ENCODE assay signal across 7 mouse cellular contexts in the genomic region with DNA sequence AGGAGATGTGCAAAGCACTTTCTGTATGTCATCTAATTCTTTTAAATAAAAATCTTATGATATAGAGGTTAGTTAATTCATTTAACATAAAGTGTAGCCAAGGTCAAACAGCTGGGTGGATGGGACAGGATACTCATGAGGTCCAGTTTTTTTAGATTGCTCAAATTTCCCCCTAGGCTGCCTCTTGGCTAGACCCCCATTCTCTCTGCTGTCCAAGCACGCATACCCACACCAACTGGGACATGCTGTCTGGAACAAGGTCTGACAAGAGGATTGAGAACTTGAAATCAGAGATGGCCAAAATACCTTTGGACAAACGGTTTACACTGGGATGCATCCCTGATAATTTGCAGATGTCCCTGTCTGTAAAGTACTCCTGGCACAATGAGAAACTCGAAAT.
A peak's percentile ranks its signal among the peaks of the same experiment; 100 is the strongest.
DNase-seq lines count a peak whose midpoint lies in the region; ATAC-seq and TF ChIP-seq lines count a peak whose summit lies in the region.

No protein-coding gene starts in this region.

- no peak for ATAC-seq in megakaryocyte, adult 5-6 weeks (ENCODE audit: poor library complexity, severe bottlenecking)
- no peak for ATAC-seq in forebrain, embryonic 15.5 days (replicated peaks)
- peak; percentile 9; the same call in 1 of the 2 replicates for ATAC-seq in limb, embryonic 14.5 days (ENCODE audit: low FRiP score, low read depth)
- no peak for ATAC-seq in stomach, embryonic 16.5 days (ENCODE audit: insufficient read depth, low FRiP score)

- no peak for TF ChIP-seq POLR2A in limb, embryonic 14.5 days (IDR thresholded peaks at IDR 0.05; ENCODE audit: borderline replicate concordance, extremely low read depth, insufficient read depth, insufficient read length)

- H3K9ac ChIP-seq in forebrain, embryonic 15.5 days (replicated peaks): no peak overlapping the region
- no peak overlapping the region for H3K9ac ChIP-seq in limb, embryonic 14.5 days (ENCODE audit: low read depth, low read length, severe bottlenecking)
- H3K9ac ChIP-seq in stomach, embryonic 16.5 days (ENCODE audit: low read length): no peak overlapping the region

- H3K27ac ChIP-seq in forebrain, embryonic 15.5 days (replicated peaks): no peak overlapping the region; the same call in 1 of the 2 replicates
- H3K27ac ChIP-seq in limb, embryonic 14.5 days (replicated peaks; ENCODE audit: low read depth, low read length): no peak overlapping the region; the same call in 1 of the 2 replicates
- H3K27ac ChIP-seq in stomach, embryonic 16.5 days (ENCODE audit: low read length): no peak overlapping the region

- 61% methylated on average over 3 of the region's 3 CpGs for WGBS in forebrain, embryonic 15.5 days
- WGBS in limb, embryonic 14.5 days: 51% methylated on average over 3 of the region's 3 CpGs
- WGBS in stomach, embryonic 16.5 days: 58% methylated on average over 3 of the region's 3 CpGs

- DNase-seq in limb, embryonic 14.5 days (ENCODE audit: low spot score): no peak
- no peak for DNase-seq in frontal cortex, postnatal 25 days (ENCODE audit: low spot score in 2 of 2)
- no peak for DNase-seq in spleen, postnatal 4 days (ENCODE audit: low spot score in 2 of 2)

- H3K9me3 ChIP-seq in megakaryocyte, embryonic 14.5 days: no peaks in the 10 kb centered on the region
- H3K9me3 ChIP-seq in forebrain, embryonic 15.5 days: no peaks in the 10 kb centered on the region
- H3K9me3 ChIP-seq in limb, embryonic 14.5 days (ENCODE audit: control insufficient read depth, low read length): no peaks in the 10 kb centered on the region
- H3K9me3 ChIP-seq in stomach, embryonic 16.5 days (replicated peaks; ENCODE audit: control insufficient read depth, low read length): no peaks in the 10 kb centered on the region

- H3K4me1 ChIP-seq in megakaryocyte, embryonic 14.5 days: peaks cover 35% of the 10 kb centered on the region
- H3K4me1 ChIP-seq in forebrain, embryonic 15.5 days: peaks cover 14% of the 10 kb centered on the region
- peaks cover 3% of the 10 kb centered on the region; the same call in 1 of the 2 replicates for H3K4me1 ChIP-seq in limb, embryonic 14.5 days (ENCODE audit: control insufficient read depth, insufficient read depth, low read length)
- peaks cover 5% of the 10 kb centered on the region; the same call in 1 of the 2 replicates for H3K4me1 ChIP-seq in stomach, embryonic 16.5 days (ENCODE audit: control insufficient read depth, insufficient read depth, low read length)

- H3K4me3 ChIP-seq in megakaryocyte, embryonic 14.5 days (replicated peaks): peak overlapping the region; percentile 92
- peak overlapping the region; percentile 92; the same call in 1 of the 2 replicates for H3K4me3 ChIP-seq in forebrain, embryonic 15.5 days
- H3K4me3 ChIP-seq in limb, embryonic 14.5 days (replicated peaks; ENCODE audit: low read length): no peak overlapping the region
- peak overlapping the region; percentile 76 for H3K4me3 ChIP-seq in stomach, embryonic 16.5 days (replicated peaks; ENCODE audit: low read length)

- peak overlapping the region; percentile 74 for H3K4me2 ChIP-seq in forebrain, embryonic 15.5 days (replicated peaks)
- H3K4me2 ChIP-seq in limb, embryonic 14.5 days (replicated peaks; ENCODE audit: low read depth, low read length, severe bottlenecking): peak overlapping the region; percentile 79
- H3K4me2 ChIP-seq in stomach, embryonic 16.5 days (ENCODE audit: low read depth, low read length): peak overlapping the region; percentile 74

- no peaks in the 10 kb centered on the region for H3K36me3 ChIP-seq in megakaryocyte, embryonic 14.5 days (replicated peaks; ENCODE audit: low read length)
- H3K36me3 ChIP-seq in forebrain, embryonic 15.5 days: no peaks in the 10 kb centered on the region
- no peaks in the 10 kb centered on the region for H3K36me3 ChIP-seq in limb, embryonic 14.5 days (ENCODE audit: control insufficient read depth, insufficient read depth, low read length)
- H3K36me3 ChIP-seq in stomach, embryonic 16.5 days (ENCODE audit: control insufficient read depth, insufficient read depth, low read length): no peaks in the 10 kb centered on the region

- peaks cover 52% of the 10 kb centered on the region for H3K27me3 ChIP-seq in megakaryocyte, embryonic 14.5 days (replicated peaks)
- no peaks in the 10 kb centered on the region for H3K27me3 ChIP-seq in forebrain, embryonic 15.5 days
- no peaks in the 10 kb centered on the region for H3K27me3 ChIP-seq in limb, embryonic 14.5 days (ENCODE audit: control insufficient read depth, insufficient read depth, low read length)
- no peaks in the 10 kb centered on the region for H3K27me3 ChIP-seq in stomach, embryonic 16.5 days (ENCODE audit: control insufficient read depth, insufficient read depth, low read length)
